Mouse (Mus musculus) retina, adult 2 months (tissue): ENCODE results near the gene Rad51ap2.

ENCODE experiments used
- DNase-seq: peaks from one replicate; pipeline ENCODE4 v3.0.0-alpha.2; 2012; ENCODE audit warnings: low read depth, low spot score

The Rad51ap2 gene

GRCm38 (mm10) chr12:11455549-11456194 is at the start of gene Rad51ap2:
TSS of gene Rad51ap2 (plus strand) at chr12:11456079.
- peak; percentile 90 for DNase-seq

DNA sequence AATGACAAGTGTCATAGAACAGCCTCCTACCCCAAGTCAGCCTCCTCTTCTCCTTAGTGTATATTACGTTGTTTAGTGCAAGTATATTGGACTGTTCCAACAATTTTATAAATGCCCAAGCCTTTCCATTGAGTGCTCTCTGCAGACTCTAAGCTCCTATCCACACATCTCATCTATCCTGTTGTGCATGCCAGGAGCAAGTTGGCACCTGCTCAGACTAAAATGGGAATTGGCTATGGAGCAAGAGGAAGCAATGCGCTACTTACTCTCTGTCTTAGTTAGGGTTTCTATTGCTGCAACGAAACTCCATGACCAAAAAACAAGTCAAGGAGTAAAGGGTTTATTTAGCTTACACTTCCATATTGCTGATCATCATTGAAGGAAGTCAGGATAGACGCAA is 48.2 kb upstream of the Rad51ap2 start:
- DNase-seq, result no peak

DNA sequence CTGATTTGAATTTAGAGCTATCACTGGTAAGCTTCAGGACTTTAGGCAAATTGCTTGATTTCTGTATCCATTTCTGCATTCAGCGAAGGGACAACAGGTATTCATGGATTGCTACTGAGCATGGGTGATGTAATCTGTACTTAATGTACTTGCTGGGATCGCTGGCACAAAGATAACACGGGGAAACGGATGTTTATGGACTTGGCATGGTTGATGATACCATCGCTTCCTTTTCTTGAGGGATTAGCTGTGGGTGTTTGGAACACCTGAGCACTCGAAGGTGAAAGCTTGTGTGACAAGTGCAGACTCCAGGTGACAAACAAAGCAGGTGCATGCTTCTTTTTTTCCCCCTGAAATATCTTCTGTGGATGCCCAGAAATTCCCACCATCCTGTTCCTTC is 37.8 kb upstream of the Rad51ap2 start:
- no peak for DNase-seq

DNA sequence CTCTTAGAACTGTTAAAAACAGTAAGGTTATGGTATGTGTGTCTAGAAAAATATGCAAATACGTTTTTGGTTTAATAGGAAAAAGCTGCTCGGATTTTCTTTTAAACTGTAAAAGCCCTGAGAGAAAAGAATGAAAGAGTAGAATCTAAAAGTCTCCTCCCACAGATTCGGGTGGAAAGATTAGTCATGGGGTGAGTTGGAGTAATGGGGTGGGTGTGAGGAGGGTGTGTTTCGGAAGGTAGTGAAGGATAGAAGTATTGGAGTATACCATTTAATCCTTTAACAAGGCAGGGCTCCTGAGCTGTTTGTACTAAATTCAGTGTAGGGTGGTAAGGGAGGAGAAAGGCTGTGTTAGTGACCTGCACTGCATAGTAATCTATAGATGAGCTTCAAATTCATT is 28.5 kb upstream of the Rad51ap2 start:
- DNase-seq, result no peak

GRCm38 (mm10) chr12:11433126-11433525 is 22.8 kb upstream of the Rad51ap2 start:
- no peak for DNase-seq

DNA sequence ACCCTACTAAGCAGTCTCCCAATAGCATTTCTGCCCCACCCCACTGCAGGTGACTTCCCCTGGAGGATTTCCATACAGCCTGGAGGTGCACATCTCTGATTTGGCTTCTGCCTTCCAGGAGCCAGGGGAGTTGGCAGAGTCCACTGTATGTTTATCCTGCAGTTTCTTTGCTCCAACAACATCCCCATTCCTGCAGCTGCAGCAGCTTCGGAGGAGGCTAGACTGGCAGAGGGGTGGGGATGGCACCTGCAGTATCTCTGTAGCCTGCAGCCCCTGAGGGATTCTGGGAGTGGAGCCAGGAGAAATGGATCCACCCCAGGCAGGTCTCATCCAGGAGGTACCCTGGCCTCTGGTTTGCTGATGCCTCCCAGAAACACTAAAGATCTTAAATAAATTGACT is 22.2 kb upstream of the Rad51ap2 start:
- DNase-seq, result no peak

DNA sequence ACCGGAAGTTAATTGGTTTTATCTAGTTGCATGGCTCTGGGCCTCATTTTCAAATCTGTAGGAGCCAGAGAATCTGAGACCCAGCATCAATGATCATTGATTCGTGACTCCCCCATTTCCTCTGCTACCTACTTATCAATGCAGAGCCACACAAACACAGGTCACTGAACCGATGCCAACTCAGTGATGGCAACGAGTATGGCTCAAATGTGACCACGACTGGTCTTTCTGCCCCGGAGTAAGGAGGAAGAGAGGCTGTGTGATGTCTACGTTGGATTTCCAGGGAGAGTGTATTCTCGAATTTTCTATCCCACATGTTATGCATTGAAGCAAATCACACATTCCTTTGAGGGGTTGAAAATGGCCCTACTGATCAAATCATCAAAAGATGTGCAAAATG is 21.4 kb upstream of the Rad51ap2 start:
- no peak for DNase-seq

DNA sequence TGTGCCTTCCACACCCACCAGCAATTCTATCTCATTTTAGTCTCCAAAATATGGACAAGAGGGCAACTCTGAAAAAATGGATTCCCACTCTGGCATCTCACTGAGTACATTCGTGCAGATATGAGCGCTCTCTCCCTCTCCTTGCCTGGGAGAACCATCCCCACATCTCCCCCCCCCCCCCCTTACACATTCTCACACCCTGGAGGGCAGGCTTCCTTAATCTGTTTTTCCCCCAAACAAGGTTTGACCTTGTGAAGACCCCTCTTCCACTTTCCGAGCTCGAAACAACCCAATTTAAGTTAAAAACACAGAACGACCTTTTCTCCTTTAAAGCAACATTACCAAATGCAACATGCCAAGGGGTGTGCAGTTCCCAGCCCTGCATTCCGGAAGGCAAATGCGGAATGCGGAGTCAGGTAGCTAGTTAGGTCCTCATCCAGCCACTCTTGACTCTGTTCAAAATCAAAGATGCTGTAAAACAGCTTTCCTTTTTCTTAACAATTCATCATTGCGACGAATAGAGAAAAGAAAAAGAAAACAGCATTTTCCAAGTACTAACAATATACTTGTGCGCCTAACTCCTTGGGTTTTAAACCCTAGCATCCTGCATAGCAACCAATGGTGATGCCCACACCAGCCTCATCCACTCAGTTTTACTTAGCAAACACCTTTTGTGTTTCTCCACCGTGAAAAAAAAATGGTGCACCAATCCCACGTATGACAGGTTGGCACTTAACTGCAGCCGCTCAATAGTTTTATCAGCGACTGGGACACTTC is 20.4 kb upstream of the Rad51ap2 start:
- DNase-seq, result no peak

DNA sequence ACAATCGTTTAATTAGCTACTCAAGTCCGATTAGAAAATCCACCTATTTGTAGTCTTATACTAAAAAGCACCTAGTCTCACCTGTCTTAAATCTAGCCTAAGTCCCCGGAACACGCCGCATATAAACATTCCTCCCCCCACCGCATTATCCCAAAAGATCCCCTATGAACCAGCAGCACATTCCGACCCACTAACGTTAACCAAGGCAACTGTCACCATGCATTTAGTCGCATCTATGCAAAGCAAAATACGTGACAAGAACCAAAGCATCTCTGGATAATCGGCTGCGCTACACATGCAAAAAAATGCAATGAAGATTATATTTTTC is 19.9 kb upstream of the Rad51ap2 start:
- DNase-seq, result no peak

DNA sequence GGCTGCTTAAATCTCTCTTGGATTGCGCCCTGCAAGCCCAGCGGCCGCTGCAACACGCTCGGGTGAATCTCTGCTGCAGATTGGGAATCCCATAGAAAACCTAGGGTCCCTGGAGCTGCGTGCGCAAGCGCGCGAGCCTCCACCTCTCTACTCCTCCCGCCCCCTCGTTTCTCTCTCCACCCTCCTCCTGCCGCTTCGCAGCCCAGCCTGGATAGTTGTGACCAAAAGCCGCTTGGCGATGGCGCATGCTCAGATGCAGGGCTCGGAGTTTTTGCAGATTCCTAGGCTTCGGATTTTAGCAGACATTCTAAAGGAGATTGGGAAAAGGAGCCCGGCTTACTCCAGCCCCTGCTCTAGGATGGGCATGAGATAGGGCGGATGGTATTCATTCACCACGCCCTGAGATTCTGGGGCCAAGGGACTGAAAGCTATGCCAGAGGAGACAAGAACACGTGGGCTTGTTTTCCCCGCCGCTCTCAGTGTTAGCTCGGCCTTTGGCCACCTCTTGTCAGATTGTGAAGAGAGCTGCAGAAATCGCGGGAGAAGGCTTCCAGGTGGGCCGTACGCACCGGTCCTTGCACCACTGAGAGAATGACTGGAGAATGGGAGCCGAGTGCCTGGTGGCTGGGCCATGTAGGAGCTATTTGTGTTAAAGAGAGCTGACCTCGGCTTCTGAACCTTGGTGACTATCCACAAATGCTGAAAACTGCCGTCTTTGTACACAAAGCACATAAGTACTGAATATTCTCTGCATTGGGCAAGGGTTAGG is 19.2 kb upstream of the Rad51ap2 start, which contains the start of gene Vsnl1:
Gene Vsnl1 (minus strand): TSS at position 117 of the 769 bp plus-strand sequence.
- peak; percentile 53 for DNase-seq

DNA sequence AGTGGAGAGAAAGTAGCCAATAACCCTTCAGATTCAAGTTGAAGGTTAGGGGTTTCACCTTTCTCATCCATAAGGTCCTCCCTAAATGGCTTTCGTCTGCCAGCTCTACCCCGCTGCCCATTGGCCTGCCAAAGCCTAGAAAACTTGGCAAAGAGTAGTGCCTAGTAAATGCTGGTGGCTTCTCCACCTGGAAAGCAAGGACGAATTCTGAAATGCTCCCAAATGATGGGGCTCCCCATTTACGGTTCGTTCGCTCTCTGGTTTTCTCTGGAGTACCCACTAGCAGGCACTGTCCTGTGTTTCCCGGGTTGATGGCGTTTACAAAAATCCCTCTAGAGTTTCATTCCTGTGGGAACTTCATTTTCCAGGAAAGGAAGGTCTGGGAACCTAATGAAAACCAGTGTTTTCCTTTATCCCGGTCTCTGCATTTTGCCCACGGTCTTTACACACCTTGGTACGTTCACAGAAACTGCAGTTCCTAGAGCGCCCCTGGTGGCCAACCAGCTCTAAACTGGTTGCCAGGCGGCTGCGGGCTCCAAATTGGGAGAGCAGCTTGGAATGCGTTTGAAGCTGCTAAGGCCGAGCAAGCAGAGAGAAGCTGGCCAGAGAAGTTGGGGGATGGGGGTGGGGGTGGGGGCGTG is 18.5 kb upstream of the Rad51ap2 start:
- no peak for DNase-seq

DNA sequence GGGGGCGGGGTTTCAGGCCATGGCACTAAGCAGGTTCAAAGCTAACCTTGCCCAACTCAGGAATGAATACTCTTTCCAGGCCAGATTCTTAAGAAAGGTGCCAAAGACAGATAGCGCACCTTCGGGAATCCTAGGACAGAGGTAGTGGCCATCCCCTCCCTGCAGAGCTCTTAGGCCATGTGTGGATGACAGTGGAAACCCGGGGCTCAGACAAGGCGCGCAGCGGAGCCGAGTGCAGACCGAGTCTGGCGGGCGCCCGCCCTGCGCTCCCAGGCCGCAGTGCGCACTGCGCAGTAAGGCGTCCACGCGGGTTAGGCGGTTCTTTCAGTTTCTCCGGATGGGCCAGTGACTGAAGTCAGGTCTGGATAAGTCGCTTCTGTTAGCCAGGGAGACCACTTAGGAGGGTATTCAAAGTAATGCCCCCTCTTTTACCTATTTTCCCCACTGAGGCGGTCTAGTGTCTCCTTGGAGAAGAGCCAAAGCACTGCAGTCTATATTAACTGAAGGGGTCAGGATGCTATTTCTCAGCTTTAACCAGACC is 17.9 kb upstream of the Rad51ap2 start:
- no peak for DNase-seq

GRCm38 (mm10) chr12:11454146-11454545 is 1.7 kb upstream of the Rad51ap2 start:
- peak; percentile 63 for DNase-seq

- no peak for DNase-seq
Observed at GRCm38 (mm10) chr12:11456213-11456612, 334 bp downstream of the Rad51ap2 start.

- no peak for DNase-seq
Observed at GRCm38 (mm10) chr12:11456632-11457031, 753 bp downstream of the Rad51ap2 start.
